Mouse (Mus musculus) right cerebral cortex, adult 18-20 months (tissue): Measurements from ENCODE around the gene Qrich2.

ENCODE experiments used
- DNase-seq: peaks from one replicate; pipeline ENCODE4 v3.0.0; 2022; ENCODE audit warnings: mixed read lengths

Qrich2 gene

GRCm38 (mm10) chr11:116406231-116406728 lies 59.8 kb downstream of the Qrich2 start:
- DNase-seq, result peak; percentile 54

- DNase-seq, result no peak
These were observed 60.4 kb downstream of the Qrich2 start for GRCm38 (mm10) chr11:116405601-116406000.

GRCm38 (mm10) chr11:116400560-116400959 lies 65.5 kb downstream of the Qrich2 start:
- no peak for DNase-seq

GRCm38 (mm10) chr11:116398348-116398677 lies 67.7 kb downstream of the Qrich2 start:
- DNase-seq, result no peak

GRCm38 (mm10) chr11:116397517-116398347 lies 68.3 kb downstream of the Qrich2 start:
- DNase-seq, result no peak

- DNase-seq, result no peak
These were observed 69.1 kb downstream of the Qrich2 start for GRCm38 (mm10) chr11:116396934-116397330.

- DNase-seq, result no peak
These were observed 69.6 kb downstream of the Qrich2 start for GRCm38 (mm10) chr11:116396276-116396933.

- DNase-seq, result no peak
These were observed 71.3 kb downstream of the Qrich2 start for GRCm38 (mm10) chr11:116394769-116395168.
